Mouse (Mus musculus) kidney, postnatal 10 days (tissue): ENCODE data around the gene Bace2.

ENCODE experiments used
- DNase-seq: peaks from one replicate; pipeline ENCODE4 v3.0.0; 2021; ENCODE audit warnings: mixed read lengths

Bace2 gene

DNA sequence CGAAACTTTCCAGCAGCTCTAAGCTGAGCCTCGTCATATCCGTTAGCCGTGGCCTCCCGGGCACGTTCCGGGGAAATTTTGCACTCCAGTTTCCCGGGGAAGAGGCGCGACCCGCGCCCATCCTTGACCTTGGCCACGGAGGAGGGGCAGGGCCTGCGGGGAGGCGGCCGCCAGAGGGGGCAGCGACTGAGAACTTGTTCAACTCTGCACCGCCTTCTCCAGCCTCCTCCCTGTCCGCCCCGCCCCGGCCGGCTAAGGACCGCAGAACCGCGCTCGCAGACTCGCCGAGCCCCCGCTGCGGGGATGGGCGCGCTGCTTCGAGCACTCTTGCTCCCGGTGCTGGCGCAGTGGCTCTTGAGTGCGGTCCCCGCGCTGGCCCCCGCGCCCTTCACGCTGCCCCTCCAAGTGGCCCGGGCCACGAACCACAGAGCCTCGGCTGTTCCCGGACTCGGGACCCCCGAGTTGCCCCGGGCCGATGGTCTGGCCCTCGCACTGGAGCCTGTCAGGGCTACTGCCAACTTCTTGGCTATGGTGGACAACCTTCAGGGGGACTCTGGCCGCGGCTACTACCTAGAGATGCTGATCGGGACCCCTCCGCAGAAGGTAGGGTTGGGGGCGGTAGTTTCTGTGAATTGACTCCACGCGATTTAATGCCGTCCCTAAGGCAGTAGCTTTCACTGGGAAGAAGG, at the start of gene Bace2:
Gene Bace2, plus strand, starts transcription at position 244 of the 689 bp plus-strand sequence.
- peak; percentile 91 for DNase-seq

DNA sequence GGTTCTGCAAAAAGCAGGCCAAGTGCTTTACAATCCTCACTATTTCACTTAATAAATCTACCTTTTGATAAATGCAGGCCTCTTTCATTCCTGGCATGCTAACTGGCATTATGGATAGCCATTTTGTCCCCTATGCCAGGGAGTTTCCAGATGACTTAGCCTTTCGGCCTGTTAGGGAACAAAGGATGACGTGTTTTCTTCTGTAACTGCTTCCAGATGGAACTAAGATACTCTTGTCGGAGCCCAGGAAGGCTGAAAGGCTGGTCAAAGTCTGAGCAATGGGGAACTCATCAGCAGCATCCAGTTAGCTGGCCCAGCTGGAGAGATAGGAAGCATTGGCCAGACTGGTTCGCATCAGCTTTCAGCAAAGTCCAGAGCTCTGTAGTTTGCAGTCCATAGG, 48.9 kb upstream of the Bace2 start:
- DNase-seq: no peak

DNA sequence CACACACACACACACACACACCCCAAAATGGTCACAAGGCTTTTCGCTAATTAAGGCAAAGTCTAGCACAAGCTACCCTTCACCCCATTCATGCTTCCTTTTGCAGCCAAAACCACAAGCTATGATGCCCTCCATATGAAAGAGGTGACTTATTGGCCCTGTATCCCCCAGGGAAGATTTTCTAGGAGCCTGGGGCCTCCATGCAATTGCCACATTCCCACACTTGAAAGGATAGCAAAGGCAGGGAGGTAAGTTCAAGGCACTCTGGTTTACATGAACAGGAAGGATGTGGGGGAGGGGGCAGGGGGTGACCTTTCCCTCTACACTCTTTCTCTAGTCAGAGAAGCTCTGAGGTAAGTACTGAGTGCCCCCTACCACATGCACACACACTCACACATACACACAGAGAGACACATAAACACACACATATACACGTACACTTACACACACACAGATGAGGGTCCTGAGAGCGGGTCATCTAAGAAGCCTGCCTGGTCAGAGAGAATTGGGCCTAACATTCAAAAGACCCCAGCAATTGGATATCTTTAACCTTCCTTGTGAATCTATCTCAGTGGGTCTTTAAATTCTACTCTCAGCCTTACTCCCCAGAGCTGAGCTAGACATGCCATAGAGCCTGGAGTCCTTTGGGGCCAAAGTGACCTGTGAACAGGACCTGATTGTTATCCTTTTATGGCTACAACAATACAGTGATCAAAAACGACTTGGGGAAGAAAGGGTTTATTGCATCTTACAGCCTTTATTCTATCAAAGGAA, 46.6 kb upstream of the Bace2 start:
- no peak for DNase-seq

DNA sequence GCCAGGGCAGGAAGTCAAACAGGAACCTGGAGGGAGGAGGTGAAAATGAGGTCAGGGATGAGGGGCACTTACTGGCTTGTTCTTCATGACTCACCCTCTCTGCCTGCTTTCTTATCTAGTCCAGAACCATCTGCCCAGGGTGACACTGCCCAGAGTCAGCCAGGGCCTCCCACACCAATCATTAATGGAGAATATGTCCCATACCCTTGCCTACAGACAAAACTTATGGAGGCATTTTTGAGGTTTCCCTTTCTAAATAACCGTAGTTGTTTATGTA, 46.0 kb upstream of the Bace2 start:
- DNase-seq: no peak

- peak; percentile 87 for DNase-seq
Measured at GRCm38 (mm10) chr16:97312960-97313686, 43.4 kb upstream of the Bace2 start.

GRCm38 (mm10) chr16:97321576-97321975, 35.0 kb upstream of the Bace2 start:
- no peak for DNase-seq

DNA sequence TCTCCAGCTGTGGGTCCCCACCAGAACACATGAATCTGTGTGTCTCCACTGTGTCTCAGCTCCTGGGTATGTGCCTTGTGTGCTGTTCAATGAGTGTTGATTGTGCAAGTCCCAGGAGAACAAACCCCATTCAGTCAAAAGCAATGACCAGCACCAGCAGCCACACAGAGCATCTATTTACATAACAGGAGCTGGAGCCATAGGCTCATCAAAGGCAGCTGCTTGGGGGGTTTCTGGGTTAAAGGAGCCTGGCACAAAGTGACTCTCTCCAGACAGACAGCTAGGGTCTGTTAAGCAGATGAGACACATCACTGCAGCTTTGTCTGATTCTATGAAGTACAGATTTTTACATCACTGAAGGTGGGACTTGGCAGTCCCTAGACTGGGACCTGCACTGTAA, 33.9 kb upstream of the Bace2 start:
- no peak for DNase-seq

DNA sequence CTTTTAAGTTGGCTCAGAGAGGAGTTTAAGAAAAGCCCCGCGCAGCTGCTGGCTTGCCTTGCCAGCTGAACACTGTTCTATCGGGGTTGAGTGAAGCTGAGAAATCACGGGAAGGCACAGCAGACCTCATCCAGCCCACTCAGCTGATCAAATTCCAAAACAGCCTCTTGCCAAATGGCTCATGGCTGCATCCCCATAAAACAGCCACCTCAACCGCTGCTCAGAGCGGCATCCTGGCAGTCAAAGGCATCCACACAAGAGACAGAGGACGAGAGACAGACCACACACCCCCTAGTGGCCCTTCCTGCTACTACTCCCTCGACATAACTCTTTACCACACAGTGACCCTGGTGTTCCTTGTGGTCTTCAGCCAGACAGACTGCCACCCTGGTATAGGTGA, 30.6 kb upstream of the Bace2 start:
- DNase-seq: peak; percentile 46

DNA sequence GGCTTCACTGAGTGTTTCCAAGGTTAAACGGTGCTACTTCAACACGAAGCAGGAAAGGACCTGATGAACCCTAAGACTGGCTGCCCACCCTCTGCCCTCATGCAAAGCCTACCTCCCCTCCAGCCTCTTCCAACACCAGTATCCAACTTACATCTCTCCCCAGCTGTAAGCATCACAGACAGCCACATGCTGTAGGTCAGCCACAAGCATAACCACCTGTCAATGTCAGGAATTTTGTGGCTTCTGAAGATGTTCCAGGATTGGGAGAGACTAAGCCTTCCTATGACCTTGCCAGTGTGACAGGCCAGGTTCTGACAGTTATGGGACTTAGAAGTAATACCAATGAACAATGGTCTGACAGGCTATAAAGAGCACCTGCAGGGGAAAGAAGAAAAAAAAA, 27.9 kb upstream of the Bace2 start:
- DNase-seq: no peak

DNA sequence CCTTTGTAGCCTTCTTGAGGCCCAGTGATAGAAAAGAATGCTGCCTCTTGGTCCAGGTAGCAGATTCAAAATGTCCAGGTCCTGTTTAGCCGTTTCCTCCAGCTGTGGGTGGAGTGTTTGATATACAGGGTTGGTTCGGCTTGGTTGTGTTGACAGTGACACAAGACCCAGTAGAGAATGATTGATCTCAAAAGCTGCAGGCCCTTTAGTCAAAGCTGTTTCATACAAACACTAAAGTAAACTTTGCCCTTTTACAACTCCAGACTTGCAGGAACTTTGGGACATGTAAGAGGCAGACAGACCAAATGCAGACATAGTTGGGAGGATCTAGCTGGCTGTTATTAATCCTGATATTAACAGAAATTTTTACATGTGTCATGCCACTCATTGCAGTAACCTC, 3.5 kb upstream of the Bace2 start:
- no peak for DNase-seq

DNA sequence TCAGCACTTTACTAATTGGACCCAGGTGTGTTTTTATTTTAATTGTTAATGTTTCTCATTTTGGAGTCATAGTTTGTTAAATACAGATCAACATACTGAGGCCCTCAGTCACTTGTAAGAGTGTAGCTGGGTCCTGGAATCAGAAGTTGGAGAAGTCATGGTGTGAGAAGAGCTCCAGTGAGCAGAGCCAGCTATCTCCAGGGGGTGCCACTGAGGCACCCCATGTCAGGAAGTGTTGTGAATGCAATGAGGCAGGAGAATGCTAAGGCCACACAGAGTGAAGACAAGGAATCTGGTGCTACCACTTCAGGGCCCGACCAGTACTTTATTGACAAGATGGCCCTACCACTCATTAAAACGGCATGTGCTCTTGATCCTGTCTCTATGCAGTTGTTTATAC, 1.9 kb upstream of the Bace2 start:
- DNase-seq: no peak

- peak; percentile 71 for DNase-seq
Measured at GRCm38 (mm10) chr16:97357188-97357821, 763 bp downstream of the Bace2 start.

DNA sequence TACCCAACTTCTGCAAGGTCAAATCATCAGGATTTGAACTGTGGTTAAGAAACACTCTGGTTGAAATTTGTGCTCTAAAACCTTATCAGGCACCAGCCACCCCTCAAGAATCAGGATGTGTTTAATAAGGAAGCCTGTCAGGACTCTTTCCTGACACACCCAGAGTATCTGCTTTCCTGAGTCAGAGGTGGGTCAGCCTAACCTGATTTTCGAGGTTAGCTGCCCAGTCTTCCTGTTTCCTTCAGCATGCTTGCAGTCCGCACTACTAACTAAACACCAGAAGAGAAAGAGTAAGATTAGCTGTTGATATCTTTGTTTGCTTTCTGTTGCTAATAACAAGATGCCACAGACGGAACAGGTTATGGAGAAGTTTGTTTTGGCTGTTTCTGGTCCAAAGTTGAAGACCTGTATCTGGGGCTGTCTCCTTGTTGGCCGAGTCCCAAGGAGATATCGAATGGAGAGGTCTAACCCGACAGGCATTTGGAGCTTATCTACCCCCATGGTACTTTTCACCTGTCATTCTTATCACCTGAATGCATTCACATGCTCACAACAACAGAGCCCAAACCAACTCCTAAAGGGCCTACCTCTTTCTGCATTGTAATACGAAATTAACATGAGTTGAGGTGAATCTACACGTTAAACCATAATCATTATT, 5.8 kb downstream of the Bace2 start:
- DNase-seq: no peak

GRCm38 (mm10) chr16:97366141-97366540, 9.6 kb downstream of the Bace2 start:
- DNase-seq: no peak

DNA sequence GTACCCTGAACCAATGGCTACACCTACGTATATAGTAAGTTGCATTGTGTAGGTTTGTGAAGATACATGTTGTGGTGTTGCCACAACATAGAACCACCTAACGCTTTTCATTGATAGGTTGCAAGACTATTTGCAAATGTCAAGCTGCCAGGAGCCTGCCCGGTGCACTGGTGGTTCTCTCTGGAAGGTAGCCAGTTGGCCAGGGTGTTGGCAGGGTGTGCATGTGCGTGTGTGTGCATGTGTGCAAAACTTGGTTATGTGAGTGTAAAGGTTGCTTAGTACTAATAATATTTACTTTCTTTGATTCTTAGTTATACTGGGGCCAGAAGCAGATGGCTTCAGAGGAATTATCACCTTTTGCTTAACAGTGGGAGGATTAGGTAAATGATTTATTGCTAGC, 13.7 kb downstream of the Bace2 start:
- no peak for DNase-seq

DNA sequence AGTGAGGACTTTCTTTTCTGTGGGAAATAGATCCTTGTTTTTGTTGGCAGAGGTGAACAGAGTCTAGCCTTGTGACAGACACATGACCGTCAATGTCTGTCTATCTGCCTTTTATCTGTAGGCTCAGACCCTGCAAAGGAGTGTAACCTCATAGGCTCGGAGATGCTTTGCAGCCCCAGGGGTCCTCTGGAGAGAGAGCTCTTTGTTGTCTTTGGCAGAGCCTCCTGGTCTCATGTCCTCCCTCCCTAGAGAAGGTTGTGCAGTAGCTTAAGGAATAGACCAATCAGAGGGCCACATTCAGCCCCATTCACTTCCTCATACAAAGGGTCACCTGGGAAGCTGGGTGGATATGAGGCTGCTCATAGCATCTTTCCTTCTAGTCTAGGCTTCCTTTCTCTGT, 31.4 kb downstream of the Bace2 start:
- DNase-seq: no peak

DNA sequence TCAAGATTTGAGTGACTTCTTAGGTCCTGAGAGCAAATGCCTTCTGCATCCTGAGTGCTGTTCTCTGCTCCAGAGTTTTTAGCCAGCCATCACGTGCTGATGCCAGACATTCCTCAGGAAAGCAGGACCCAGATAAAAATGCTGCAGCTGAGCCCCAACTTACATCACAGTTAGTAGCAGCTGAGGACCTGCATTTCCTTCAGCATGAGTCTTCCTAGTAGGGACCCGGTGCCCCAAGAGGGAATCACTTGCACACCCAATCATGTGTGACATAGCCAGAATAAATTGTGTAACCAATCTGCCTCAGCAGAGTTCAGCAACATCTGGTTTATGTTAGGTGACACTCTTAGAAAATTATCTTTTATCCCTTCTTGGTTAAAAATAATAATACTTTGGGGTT, 34.7 kb downstream of the Bace2 start:
- peak; percentile 7 for DNase-seq

GRCm38 (mm10) chr16:97391701-97392384, 35.3 kb downstream of the Bace2 start:
- DNase-seq: no peak

DNA sequence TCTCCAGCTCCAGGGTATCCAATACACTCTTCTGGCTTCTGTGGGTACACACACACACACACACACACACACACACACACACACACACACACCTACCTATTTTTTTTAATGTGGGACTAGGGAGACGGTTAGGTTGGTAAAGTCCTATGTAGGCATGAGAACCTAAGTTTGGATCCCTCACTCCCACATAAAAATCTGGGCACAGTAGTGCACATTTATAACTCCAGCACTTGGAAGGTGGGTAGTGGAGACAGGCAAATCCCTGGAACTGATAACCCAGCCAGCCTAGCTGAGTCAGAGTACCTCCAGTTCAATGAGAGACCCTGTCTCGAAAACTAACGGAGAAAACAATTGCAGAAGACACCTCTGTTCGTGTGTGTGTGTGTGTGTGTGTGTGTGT, 39.9 kb downstream of the Bace2 start:
- DNase-seq: no peak

GRCm38 (mm10) chr16:97397945-97398531, 41.5 kb downstream of the Bace2 start:
- no peak for DNase-seq

DNA sequence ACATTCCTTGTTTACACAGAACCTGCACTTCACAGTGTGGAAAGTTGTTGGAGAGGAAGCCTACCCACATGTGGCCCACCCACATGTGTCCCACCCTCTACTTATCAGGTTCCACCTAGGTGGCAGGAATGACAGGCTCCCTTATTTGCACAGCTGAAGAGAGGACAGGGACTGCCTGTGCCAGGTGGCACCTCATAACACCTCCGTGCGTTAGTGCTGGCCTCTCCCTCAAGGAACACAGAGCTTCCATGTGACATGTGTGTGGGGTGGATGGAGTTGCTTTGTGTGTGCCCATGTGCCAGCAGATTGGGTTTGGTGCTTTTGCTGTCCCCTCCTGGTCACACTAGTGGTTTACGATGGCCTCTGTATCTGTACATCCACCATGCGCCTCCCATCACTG, 43.4 kb downstream of the Bace2 start:
- no peak for DNase-seq

DNA sequence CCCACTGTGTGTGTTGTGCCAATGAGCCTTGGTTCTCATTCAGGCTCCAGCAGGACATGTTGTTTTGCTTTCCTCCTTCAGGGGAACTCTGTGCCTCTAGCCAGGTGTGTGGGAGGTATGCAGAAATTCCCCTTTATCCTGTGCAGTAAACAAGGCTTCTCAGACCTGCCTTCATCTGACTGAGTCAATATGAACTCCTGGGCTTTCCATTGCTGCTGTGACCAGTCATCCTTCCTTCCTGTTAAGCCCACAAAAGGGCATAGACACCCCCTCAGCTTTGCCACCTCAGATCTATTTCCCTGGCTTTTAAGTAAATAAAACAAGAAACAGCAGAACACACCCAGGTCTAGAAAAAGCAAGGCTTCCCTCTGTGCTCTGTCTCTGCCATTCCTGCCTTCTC, 45.2 kb downstream of the Bace2 start:
- no peak for DNase-seq
